Mouse (Mus musculus) neural tube, embryonic 14.5 days (tissue): ENCODE data around the gene Ly6g6c. TPM values are rescaled to one million over a fixed set of nuclear protein-coding genes. Genes with fewer than 3 reads are reported as not detected.

Source experiments
- ATAC-seq: fragments of 200-750 bp; cut with Nextera tagmentation; 2 replicates; pipeline ENCODE4 v1.8.0; 2017; ENCODE audit warnings: low read depth, mild to moderate bottlenecking, moderate TSS enrichment, moderate library complexity
- H3K27ac ChIP-seq: fragments of 300-500 bp; sonication (generic); 2 replicates; pipeline ENCODE4 v1.5.1; 2014; ENCODE audit warnings: low read depth, mild to moderate bottlenecking, control low read depth, low read length, moderate library complexity, mixed read lengths
- H3K27me3 ChIP-seq: fragments of 300-500 bp; sonication (generic); 2 replicates; pipeline ENCODE4 v1.6.1; 2014; ENCODE audit warnings: low read length; ENCODE audit not compliant: control insufficient read depth, insufficient read depth
- H3K36me3 ChIP-seq: fragments of 300-500 bp; sonication (generic); 2 replicates; pipeline ENCODE4 v1.6.1; 2014; ENCODE audit warnings: low read length, mixed read lengths; ENCODE audit not compliant: control insufficient read depth, insufficient read depth
- H3K4me1 ChIP-seq: fragments of 300-500 bp; sonication (generic); 2 replicates; pipeline ENCODE4 v1.6.1; 2014; ENCODE audit warnings: low read length; ENCODE audit not compliant: control insufficient read depth, insufficient read depth
- H3K4me2 ChIP-seq: fragments of 300-500 bp; sonication (generic); 2 replicates; pipeline ENCODE4 v1.6.1; 2014; ENCODE audit warnings: mild to moderate bottlenecking, low read depth, low read length, control low read depth
- H3K4me3 ChIP-seq: fragments of 300-500 bp; sonication (generic); 2 replicates; pipeline ENCODE4 v1.5.1; 2014; ENCODE audit warnings: low read depth, low read length, control low read depth, mixed read lengths
- H3K9ac ChIP-seq: fragments of 300-500 bp; sonication (generic); replicated peaks from 2 replicates; pipeline ENCODE4 v1.6.1; 2014; ENCODE audit warnings: low read depth, mild to moderate bottlenecking, control low read depth, low read length, mixed read lengths
- H3K9me3 ChIP-seq: fragments of 300-500 bp; sonication (generic); 2 replicates; pipeline ENCODE4 v1.6.1; 2016; ENCODE audit warnings: low read length; ENCODE audit not compliant: control insufficient read depth
- WGBS: fragments of 180-500 bp; shearing (Covaris S2); extraction: QIAGEN DNeasy Blood & Tissue Kit; methylation state at CpG from one replicate; pipeline ENCODE4 v1.1.7; 2014; 5-methylcytosine and 5-hydroxymethylcytosine counted together
- polyA plus RNA-seq: library from polyadenylated mRNA; unstranded; fragments of >200 nt; fragmentation: Nextera tagmentation; extraction: Ambion mirVana; gene quantifications from 2 replicates; pipeline ENCODE4 v1.2.1, GENCODE M21; 2014

Ly6g6c gene
- polyA plus RNA-seq, 1 experiment from 2014 or later = not detected

DNA sequence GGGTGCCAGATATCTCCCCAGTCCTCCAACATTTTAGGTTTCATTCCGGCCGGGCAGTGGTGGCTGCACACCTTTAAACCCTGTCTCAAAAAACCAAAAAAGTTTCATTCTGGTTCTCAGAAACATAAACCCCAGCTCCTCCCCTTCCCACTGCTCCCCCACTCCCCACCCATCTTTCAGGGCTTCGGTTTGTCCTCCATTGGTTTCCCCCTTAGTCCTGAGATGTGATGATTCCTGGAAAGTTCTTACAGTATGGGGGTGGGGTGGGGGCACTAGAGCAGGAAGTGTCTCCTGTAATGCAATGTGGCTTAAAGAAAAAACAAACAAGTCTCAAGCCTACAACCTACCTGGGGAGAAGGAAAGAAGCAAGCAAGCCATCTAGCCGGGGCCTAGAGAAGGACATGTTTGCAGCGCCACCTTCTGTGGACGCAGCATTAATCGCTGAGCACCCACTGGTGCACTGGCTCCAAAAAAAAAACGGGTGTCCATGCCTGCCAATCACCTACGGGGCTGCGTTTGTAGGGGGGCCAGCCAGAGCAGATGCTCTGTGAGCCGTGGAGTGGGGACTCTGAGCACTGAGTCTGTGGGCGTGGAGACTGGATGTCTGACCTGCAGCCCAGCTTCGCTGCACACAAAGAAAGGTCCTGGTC, 40.7 kb downstream of the Ly6g6c start:
- WGBS = 27% methylated on average over 13 of the region's 13 CpGs

DNA sequence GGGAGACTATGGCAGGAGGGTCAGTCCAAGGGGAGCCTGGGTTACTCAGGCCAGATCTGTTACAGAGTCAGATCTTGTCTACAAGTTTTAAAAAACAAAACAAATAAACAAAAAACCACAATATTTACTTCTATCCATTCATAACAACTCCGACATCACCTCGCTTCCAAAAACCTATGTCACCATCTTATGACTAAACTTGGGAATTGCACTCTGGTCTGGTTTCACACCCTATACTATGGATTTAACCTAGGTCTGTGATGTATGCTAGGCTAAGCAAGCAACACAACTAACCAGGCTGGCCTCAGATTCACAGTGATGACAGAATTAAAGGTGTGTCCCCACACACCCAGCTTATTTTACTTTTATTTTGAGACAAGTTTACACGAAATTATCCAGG, 41.3 kb downstream of the Ly6g6c start:
- H3K9me3 ChIP-seq = no peaks in the 10 kb centered on the region
- no peak overlapping the region for H3K27ac ChIP-seq
- peaks cover 24% of the 10 kb centered on the region for H3K36me3 ChIP-seq
- H3K27me3 ChIP-seq = no peaks in the 10 kb centered on the region
- H3K4me1 ChIP-seq = no peaks in the 10 kb centered on the region
- WGBS = 73% methylated on average over 3 of the region's 3 CpGs
- H3K4me2 ChIP-seq = no peak overlapping the region
- no peak for ATAC-seq
- H3K9ac ChIP-seq = no peak overlapping the region
- H3K4me3 ChIP-seq = no peak overlapping the region

More for the DNA sequence above, 40.7 kb downstream of the Ly6g6c start:
- ATAC-seq = no peak
- Histone ChIP-seq H3K27me3 (no peaks in the 10 kb centered on the region), H3K4me2 (no peak overlapping the region), H3K9ac (no peak overlapping the region), H3K4me1 (no peaks in the 10 kb centered on the region), H3K27ac (no peak overlapping the region), H3K9me3 (no peaks in the 10 kb centered on the region), H3K36me3 (peaks cover 29% of the 10 kb centered on the region), H3K4me3 (no peak overlapping the region)

DNA sequence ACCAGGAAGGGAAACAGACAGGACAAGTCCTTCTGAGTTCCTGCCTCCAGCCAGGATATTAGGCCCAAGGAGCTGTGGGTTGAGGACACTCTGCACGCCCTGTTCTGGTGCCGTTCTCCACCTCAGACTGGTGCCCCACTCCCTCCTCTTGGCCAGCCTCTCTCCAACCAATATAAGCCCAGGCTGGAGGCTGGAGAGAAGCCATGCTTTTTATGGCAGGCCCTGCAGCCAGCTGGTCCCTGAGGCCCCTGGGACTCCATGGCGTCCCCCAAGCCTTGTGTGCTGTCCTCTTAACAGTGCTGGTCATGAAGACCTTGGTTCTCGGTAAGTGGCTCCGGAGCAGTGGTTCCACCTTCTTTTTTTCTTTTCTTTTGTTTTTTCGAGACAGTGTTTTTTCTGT, 42.9 kb downstream of the Ly6g6c start, which contains the start of gene Ly6g5c:
Gene Ly6g5c, plus strand, starts transcription at position 183 of the 400 bp plus-strand sequence.
- no peaks in the 10 kb centered on the region for H3K27me3 ChIP-seq
- no peaks in the 10 kb centered on the region for H3K4me1 ChIP-seq
- ATAC-seq = no peak
- H3K9ac ChIP-seq = no peak within 1 kb of the TSS
- H3K9me3 ChIP-seq = no peaks in the 10 kb centered on the region
- 70% methylated on average over 6 of the region's 6 CpGs for WGBS
- no peak within 1 kb of the TSS for H3K27ac ChIP-seq
- peaks cover 11% of the 10 kb centered on the region for H3K36me3 ChIP-seq
- H3K4me3 ChIP-seq = no peak within 1 kb of the TSS
- no peak within 1 kb of the TSS for H3K4me2 ChIP-seq

DNA sequence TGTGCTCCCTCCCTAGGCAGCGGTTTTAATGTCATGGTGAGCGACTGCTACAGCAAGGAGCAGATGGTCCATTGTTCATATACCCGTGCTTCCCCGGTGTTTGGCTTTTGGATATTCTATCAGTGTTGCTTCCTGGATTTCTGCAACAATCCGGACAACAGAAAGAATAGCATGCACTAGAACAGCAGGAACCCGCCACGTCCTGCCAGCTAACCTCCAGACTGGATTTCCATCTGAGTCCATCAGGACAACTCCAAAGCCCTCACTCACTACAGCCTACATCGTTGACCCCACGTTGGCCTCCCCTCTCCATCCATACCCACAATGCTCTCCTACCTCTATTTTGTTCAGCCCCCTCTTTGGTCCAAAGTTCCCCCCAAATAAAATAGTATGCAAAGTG, 46.6 kb downstream of the Ly6g6c start:
- Histone ChIP-seq H3K27ac (no peak overlapping the region), H3K9me3 (no peaks in the 10 kb centered on the region), H3K27me3 (no peaks in the 10 kb centered on the region), H3K9ac (no peak overlapping the region), H3K4me1 (no peaks in the 10 kb centered on the region), H3K4me3 (no peak overlapping the region), H3K36me3 (peaks cover 16% of the 10 kb centered on the region), H3K4me2 (no peak overlapping the region)
- 74% methylated on average over 9 of the region's 9 CpGs for WGBS
- no peak for ATAC-seq

DNA sequence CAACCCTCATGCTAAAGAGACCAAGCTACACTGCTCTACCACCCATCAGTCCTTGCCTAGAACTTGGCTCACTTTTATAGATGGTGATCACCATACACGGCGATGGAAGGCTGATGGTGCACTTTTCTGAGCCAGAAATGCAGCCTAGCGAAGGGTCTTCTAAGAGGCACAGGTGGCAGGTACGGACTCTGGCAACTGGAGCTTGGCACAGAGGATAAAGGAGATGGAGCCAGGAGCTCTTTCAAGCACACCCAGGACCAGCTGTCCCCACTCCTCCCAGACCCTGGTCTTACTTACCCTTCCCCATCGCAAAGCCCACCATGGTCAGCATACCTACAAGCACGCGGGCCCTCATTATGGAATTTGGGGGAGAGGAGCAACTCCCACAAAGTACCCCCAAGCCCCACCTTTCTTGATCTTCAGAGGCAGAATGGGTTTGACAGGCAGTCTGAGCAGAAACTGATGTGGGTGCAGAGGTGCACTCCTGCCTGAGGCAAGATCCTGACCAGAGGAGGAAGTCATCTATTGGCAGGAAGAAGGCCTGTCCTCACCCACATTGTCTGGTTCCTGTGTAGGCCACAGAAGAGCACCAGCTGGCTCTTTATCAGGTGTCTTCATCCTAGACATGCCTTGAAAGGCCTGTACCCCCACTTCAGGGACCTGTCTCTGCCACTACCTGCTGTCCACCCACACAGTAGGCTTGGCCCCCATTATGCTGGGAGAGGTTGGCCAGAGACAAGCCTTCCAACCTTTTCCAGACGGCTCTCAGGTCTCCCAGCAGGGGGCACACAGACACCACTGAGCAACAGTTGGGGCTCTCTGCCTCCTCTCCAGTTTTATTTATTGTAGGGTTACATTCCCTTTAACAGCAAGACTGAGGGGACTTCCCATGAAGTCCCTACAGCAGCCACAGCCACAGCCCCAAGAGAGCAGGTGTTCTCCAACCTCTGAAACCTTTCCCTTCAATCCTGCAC, 50.1 kb downstream of the Ly6g6c start, which contains the start of gene Ly6g5b:
Gene Ly6g5b, minus strand, starts transcription at position 383 of the 974 bp plus-strand sequence.
- Histone ChIP-seq H3K9me3 (no peaks in the 10 kb centered on the region), H3K4me3 (no peak within 1 kb of the TSS), H3K4me1 (peaks cover 4% of the 10 kb centered on the region), H3K27me3 (no peaks in the 10 kb centered on the region), H3K27ac (no peak within 1 kb of the TSS), H3K9ac (no peak within 1 kb of the TSS), H3K4me2 (no peak within 1 kb of the TSS), H3K36me3 (peaks cover 34% of the 10 kb centered on the region)
- no peak for ATAC-seq
- WGBS = 86% methylated on average over 8 of the region's 8 CpGs

Other genes with a start within 250 kb of the Ly6g6c start
- 30.5 and 37.7 TPM in 2 replicates for gene Stk19, start 228.4 kb upstream of the Ly6g6c start, polyA plus RNA-seq
- gene Dxo, start 228.4 kb upstream of the Ly6g6c start, polyA plus RNA-seq = 59.4 and 67.7 TPM in 2 replicates
- 46.2 and 57.7 TPM in 2 replicates for gene Skiv2l, start 215.2 kb upstream of the Ly6g6c start, polyA plus RNA-seq
- 78.3 and 78.9 TPM in 2 replicates for gene Nelfe, start 215.0 kb upstream of the Ly6g6c start, polyA plus RNA-seq
- 1.3 and 2.0 TPM in 2 replicates for gene Cfb, start 202.9 kb upstream of the Ly6g6c start, polyA plus RNA-seq
- gene Zbtb12, start 185.9 kb upstream of the Ly6g6c start, polyA plus RNA-seq = 2.2 and 2.3 TPM in 2 replicates
- not detected in 2 replicates for gene Gm20547, start 183.3 kb upstream of the Ly6g6c start, polyA plus RNA-seq
- 1.5 and 2.1 TPM in 2 replicates for gene C2, start 167.1 kb upstream of the Ly6g6c start, polyA plus RNA-seq
- 78.1 and 86.8 TPM in 2 replicates for gene Ehmt2, start 166.9 kb upstream of the Ly6g6c start, polyA plus RNA-seq
- not detected in 2 replicates for gene Slc44a4, start 150.9 kb upstream of the Ly6g6c start, polyA plus RNA-seq
- gene Neu1, start 134.1 kb upstream of the Ly6g6c start, polyA plus RNA-seq = 27.4 and 30.1 TPM in 2 replicates
- gene Hspa1b, start 106.2 kb upstream of the Ly6g6c start, polyA plus RNA-seq = 0.27 and 0.35 TPM in 2 replicates
- gene Gm20481, start 95.5 kb upstream of the Ly6g6c start, polyA plus RNA-seq = not detected in 2 replicates
- 7.0 and 7.6 TPM in 2 replicates for gene Hspa1a, start 93.2 kb upstream of the Ly6g6c start, polyA plus RNA-seq
- gene Hspa1l, start 92.7 kb upstream of the Ly6g6c start, polyA plus RNA-seq = 1.6 and 2.8 TPM in 2 replicates
- gene Lsm2, start 83.5 kb upstream of the Ly6g6c start, polyA plus RNA-seq = 89.1 and 89.5 TPM in 2 replicates
- 51.4 and 56.9 TPM in 2 replicates for gene Vars, start 64.4 kb upstream of the Ly6g6c start, polyA plus RNA-seq
- 0.11 and 0.15 TPM in 2 replicates for gene Vwa7, start 48.8 kb upstream of the Ly6g6c start, polyA plus RNA-seq
- gene Sapcd1, start 37.4 kb upstream of the Ly6g6c start, polyA plus RNA-seq = 2.1 and 2.2 TPM in 2 replicates
- gene Msh5, start 18.6 kb upstream of the Ly6g6c start, polyA plus RNA-seq = 1.9 and 2.2 TPM in 2 replicates
- 13.3 and 37.0 TPM in 2 replicates for gene Clic1, start 15.4 kb upstream of the Ly6g6c start, polyA plus RNA-seq
- gene Ddah2, start 6.4 kb upstream of the Ly6g6c start, polyA plus RNA-seq = 269 and 303 TPM in 2 replicates
- 0.12 and 0.15 TPM in 2 replicates for gene Mpig6b, start 796 bp downstream of the Ly6g6c start, polyA plus RNA-seq
- 0.46 and 0.66 TPM in 2 replicates for gene Ly6g6e, start 11.5 kb downstream of the Ly6g6c start, polyA plus RNA-seq
- gene Ly6g6d, start 12.7 kb downstream of the Ly6g6c start, polyA plus RNA-seq = 0.84 and 1.8 TPM in 2 replicates
- 0.23 TPM in 1 of 2 replicates, not detected in the other for gene Ly6g6f, start 20.2 kb downstream of the Ly6g6c start, polyA plus RNA-seq
- gene Abhd16a, start 23.9 kb downstream of the Ly6g6c start, polyA plus RNA-seq = 82.3 and 92.5 TPM in 2 replicates
- gene Ly6g5c, start 42.9 kb downstream of the Ly6g6c start, polyA plus RNA-seq = not detected in 2 replicates
- gene Ly6g5b, start 50.0 kb downstream of the Ly6g6c start, polyA plus RNA-seq = 0.52 and 0.92 TPM in 2 replicates
- gene Gpank1, start 56.1 kb downstream of the Ly6g6c start, polyA plus RNA-seq = 22.2 and 23.7 TPM in 2 replicates
- 361 and 363 TPM in 2 replicates for gene Csnk2b, start 56.7 kb downstream of the Ly6g6c start, polyA plus RNA-seq
- gene D17H6S53E, start 61.0 kb downstream of the Ly6g6c start, polyA plus RNA-seq = 8.1 and 9.7 TPM in 2 replicates
- 0.75 and 0.89 TPM in 2 replicates for gene Apom, start 66.7 kb downstream of the Ly6g6c start, polyA plus RNA-seq
- gene Bag6, start 69.8 kb downstream of the Ly6g6c start, polyA plus RNA-seq = 88.3 and 102 TPM in 2 replicates
- 181 and 195 TPM in 2 replicates for gene Prrc2a, start 99.5 kb downstream of the Ly6g6c start, polyA plus RNA-seq
- 6.7 and 10.7 TPM in 2 replicates for gene Aif1, start 110.7 kb downstream of the Ly6g6c start, polyA plus RNA-seq
- 3.7 and 8.8 TPM in 2 replicates for gene Lst1, start 123.1 kb downstream of the Ly6g6c start, polyA plus RNA-seq
- gene Ltb, start 129.1 kb downstream of the Ly6g6c start, polyA plus RNA-seq = 0.31 and 0.62 TPM in 2 replicates
- not detected in 2 replicates for gene Tnf, start 136.6 kb downstream of the Ly6g6c start, polyA plus RNA-seq
- 0.24 and 0.26 TPM in 2 replicates for gene Lta, start 140.0 kb downstream of the Ly6g6c start, polyA plus RNA-seq
- gene Gm16181, start 155.4 kb downstream of the Ly6g6c start, polyA plus RNA-seq = 0.44 TPM in 1 of 2 replicates, not detected in the other
- gene Atp6v1g2, start 168.3 kb downstream of the Ly6g6c start, polyA plus RNA-seq = 118 and 154 TPM in 2 replicates
- gene Nfkbil1, start 170.4 kb downstream of the Ly6g6c start, polyA plus RNA-seq = 3.4 and 4.3 TPM in 2 replicates
- 373 and 383 TPM in 2 replicates for gene Ddx39b, start 176.4 kb downstream of the Ly6g6c start, polyA plus RNA-seq
- gene H2-D1, start 197.3 kb downstream of the Ly6g6c start, polyA plus RNA-seq = 99.9 and 111 TPM in 2 replicates